Mouse (Mus musculus): ENCODE data around the gene Orc6. TPM values are rescaled to one million over a fixed set of nuclear protein-coding genes. Genes with fewer than 3 reads are reported as not detected.

Orc6 gene
- polyA plus RNA-seq, 1 experiment from 2014 or later = 158 TPM

DNA sequence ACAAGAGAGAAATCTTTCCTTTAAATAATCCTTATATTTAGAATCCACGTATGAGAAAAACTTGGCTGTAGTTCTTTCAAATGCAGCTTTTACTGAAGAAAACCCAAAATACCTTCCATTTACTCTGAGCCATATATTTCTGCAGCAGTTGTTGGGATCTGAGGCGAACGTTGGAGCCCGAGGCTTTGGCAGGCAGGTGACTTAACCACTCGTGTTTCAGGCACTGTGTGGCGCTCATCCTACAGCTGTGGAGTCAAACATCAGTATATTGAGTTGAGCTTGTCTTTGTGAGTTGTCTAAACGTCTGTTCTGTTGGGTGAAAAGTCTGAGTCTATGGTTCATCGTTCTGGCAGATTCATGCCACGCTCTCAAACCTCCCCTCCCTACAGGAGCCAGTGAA, 27.6 kb downstream of the Orc6 start:
- Histone ChIP-seq H3K27ac (replicated peaks) (no peak overlapping the region), H3K4me1 (no peaks in the 10 kb centered on the region; the same call in 1 of the 2 replicates), H3K27me3 (replicated peaks; ENCODE audit: low read depth, poor library complexity, severe bottlenecking) (no peaks in the 10 kb centered on the region), H3K9me3 (no peaks in the 10 kb centered on the region), H3K4me3 (no peak overlapping the region), H3K36me3 (replicated peaks) (no peaks in the 10 kb centered on the region)
- no peak for DNase-seq (ENCODE audit: low spot score)
- 76% methylated on average over 9 of the region's 9 CpGs for WGBS

DNA sequence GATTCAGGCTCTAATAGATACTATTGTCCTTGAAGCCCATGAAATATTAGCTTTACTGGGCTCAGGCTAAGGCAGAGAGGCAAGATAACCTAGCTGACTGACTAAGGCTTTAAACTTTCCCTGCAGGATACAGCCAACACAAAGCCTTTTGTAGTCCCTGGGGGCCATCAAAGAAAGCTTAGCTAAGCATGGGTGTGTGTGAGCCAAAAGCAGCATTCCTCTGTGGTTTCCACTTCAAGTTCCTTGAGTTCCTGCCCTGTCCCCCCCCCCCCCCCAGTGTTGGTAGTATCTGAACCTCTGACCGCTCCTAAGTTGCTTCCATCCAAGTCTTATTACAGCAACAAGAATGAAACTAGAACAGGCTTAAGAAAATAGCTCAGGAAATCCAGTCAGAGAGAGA, 30.1 kb downstream of the Orc6 start:
- H3K9me3 ChIP-seq = no peaks in the 10 kb centered on the region
- DNase-seq (ENCODE audit: low spot score) = no peak
- no peak overlapping the region for H3K4me3 ChIP-seq
- H3K36me3 ChIP-seq (replicated peaks) = no peaks in the 10 kb centered on the region
- no peaks in the 10 kb centered on the region for H3K27me3 ChIP-seq (replicated peaks; ENCODE audit: low read depth, poor library complexity, severe bottlenecking)
- no peaks in the 10 kb centered on the region for H3K4me1 ChIP-seq
- no peak overlapping the region for H3K27ac ChIP-seq (replicated peaks)
- WGBS = 74% methylated on average over 1 of the region's 1 CpGs

DNA sequence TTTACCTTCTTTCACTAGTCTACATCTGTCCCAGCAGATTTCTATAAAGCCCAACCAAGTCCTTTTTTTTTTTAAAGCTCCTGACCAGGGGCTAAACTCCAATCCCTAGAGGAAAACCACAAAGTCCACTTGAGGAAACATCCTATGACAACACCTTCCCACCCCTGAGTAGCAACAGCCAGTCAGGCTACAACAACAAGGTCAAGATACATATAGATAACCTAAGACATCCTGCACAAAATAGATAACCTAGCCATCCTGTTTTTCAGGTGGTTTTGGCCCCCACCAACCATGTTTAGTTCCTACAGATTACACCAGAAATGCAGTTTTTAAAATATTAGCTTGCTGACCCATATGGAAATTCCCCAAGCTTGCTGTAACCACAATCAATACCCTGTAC, 35.7 kb downstream of the Orc6 start:
- no peak for DNase-seq (ENCODE audit: low spot score)
- Histone ChIP-seq H3K27me3 (replicated peaks; ENCODE audit: low read depth, poor library complexity, severe bottlenecking) (no peaks in the 10 kb centered on the region), H3K36me3 (replicated peaks) (no peaks in the 10 kb centered on the region), H3K27ac (replicated peaks) (no peak overlapping the region), H3K4me3 (no peak overlapping the region), H3K9me3 (no peaks in the 10 kb centered on the region), H3K4me1 (peaks cover 8% of the 10 kb centered on the region)

DNA sequence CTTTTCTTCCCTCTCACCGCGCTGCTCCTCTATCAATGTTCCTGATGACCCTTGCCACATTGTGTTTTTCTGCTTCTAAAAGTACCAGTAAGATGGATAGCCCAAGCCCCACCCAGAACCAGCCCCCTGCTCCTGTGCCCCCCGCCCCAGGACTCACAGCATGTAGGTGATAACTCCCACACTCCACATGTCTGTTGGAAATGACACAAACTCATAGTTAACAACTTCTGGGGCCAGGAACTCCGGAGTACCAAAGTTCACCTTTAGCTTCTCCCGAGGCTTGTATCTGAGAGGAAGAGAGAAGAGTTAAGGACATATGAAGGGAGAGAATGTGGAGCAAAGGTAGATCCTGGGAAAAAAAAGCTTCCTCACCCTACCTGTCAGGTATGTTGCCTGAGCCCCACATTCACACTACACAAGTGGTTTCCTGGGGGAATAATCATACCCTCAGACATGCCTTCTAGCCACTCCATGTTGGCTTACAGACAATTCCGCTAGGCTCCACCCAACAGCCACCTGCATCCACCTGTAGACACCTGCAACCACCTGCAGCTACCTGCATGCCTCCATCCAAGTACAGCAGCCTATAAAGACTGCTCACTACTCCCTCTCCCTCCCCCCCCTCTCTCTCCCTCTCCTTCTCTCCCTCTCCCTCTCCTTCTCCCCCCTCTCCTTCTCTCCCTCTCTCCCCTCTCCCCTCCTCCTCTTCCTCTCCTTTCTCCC, 36.9 kb downstream of the Orc6 start:
- DNase-seq (ENCODE audit: low spot score) = no peak
- H3K4me3 ChIP-seq = no peak overlapping the region
- no peaks in the 10 kb centered on the region for H3K36me3 ChIP-seq (replicated peaks)
- WGBS = 76% methylated on average over 6 of the region's 6 CpGs
- H3K27me3 ChIP-seq (replicated peaks; ENCODE audit: low read depth, poor library complexity, severe bottlenecking) = no peaks in the 10 kb centered on the region
- H3K9me3 ChIP-seq = no peaks in the 10 kb centered on the region
- no peak overlapping the region for H3K27ac ChIP-seq (replicated peaks)
- peaks cover 11% of the 10 kb centered on the region for H3K4me1 ChIP-seq

DNA sequence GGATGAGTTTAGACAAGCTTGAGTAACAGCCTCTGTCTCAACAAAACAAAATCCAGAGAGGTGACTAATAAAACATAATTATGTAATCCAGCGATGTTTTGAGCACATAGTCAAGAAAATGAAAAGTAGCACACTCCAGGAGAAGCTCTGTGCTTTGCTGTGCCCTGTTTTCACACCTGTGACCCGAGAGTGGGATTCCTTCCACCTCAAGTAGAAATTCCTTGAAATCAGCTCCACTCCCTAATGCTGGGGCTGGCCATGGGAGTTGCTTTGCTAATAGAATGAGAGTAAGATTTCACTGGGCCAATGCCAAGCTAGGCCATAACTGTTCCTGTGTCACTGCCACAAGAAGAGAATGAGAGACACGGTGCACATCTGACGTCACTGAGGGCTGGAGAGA, 38.2 kb downstream of the Orc6 start:
- Histone ChIP-seq H3K9me3 (no peaks in the 10 kb centered on the region), H3K4me1 (peaks cover 11% of the 10 kb centered on the region), H3K36me3 (replicated peaks) (no peaks in the 10 kb centered on the region), H3K27ac (replicated peaks) (no peak overlapping the region), H3K4me3 (no peak overlapping the region), H3K27me3 (replicated peaks; ENCODE audit: low read depth, poor library complexity, severe bottlenecking) (no peaks in the 10 kb centered on the region)
- no peak for DNase-seq (ENCODE audit: low spot score)
- 87% methylated on average over 4 of the region's 4 CpGs for WGBS

DNA sequence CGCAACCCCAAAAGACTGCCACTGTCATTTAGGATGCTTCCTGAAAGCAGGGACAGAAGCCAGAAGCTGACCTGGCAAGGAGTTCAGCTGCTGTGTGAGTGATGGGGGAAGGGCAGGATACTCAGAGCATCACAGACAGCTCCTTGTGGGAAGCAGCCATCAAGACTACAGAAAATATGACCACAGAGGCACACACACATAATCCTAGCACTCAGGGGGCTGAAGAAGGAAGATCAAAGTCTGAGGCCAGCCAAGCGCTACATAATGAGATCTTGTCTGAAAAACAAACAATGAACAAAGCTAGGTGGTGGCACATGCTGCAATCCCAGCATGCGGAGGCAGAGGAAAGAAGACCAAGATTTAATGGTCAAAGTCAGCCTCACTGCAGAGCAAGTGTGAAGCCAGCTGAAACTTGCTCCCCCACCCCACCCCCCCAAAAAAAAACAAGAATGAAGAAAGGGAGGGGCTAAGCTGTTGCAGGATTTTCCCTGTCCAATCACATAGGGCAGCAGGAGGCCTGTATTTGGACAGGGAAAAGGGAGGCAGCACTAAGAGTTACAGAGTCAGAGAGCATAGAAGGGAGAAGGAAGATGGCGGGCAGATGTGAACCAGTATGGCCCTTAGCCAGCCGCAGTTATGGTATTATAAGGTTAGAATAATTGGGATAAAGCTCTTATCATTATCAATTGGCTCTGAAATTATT, 40.6 kb downstream of the Orc6 start:
- Histone ChIP-seq H3K27ac (replicated peaks) (peak overlapping the region; percentile 27; the same call in 1 of the 2 replicates), H3K27me3 (replicated peaks; ENCODE audit: low read depth, poor library complexity, severe bottlenecking) (no peaks in the 10 kb centered on the region), H3K4me3 (no peak overlapping the region), H3K36me3 (replicated peaks) (no peaks in the 10 kb centered on the region), H3K4me1 (peaks cover 11% of the 10 kb centered on the region), H3K9me3 (no peaks in the 10 kb centered on the region)
- 76% methylated on average over 5 of the region's 5 CpGs for WGBS
- peak; percentile 8 for DNase-seq (ENCODE audit: low spot score)

DNA sequence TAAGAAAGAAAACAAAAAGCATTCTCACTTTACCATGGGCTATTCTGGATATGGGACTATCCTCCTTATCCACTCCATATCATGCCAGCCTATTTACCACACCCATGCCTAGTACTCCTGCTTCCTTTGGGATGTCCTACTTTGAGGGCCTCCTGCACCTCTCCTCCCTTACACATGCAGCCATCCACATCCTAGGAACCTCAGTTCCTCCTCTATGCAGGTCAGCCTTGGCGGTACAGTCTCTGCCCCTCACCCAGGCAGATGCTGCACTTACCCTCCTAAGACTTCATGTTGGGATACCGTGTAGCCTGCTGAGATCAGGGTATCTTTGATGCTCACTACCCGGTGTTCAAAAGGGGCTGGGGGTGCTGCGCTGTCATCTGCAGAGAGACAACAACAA, 53.9 kb downstream of the Orc6 start:
- Histone ChIP-seq H3K9me3 (no peaks in the 10 kb centered on the region), H3K4me1 (no peaks in the 10 kb centered on the region), H3K4me3 (no peak overlapping the region), H3K27ac (replicated peaks) (no peak overlapping the region), H3K36me3 (replicated peaks) (no peaks in the 10 kb centered on the region), H3K27me3 (replicated peaks; ENCODE audit: low read depth, poor library complexity, severe bottlenecking) (no peaks in the 10 kb centered on the region)
- no peak for DNase-seq (ENCODE audit: low spot score)
- 75% methylated on average over 4 of the region's 4 CpGs for WGBS

Other genes starting within 250 kb of the Orc6 start
- gene Fbxw9, start 239.6 kb upstream of the Orc6 start, polyA plus RNA-seq (2016; fragmentation: Nextera tagmentation; extraction: Ambion mirVana) = 21.4 and 25.1 TPM in 2 replicates
- not detected in 2 replicates for gene Gm5741, start 231.7 kb upstream of the Orc6 start, polyA plus RNA-seq (2016; fragmentation: Nextera tagmentation; extraction: Ambion mirVana)
- 70.5 and 74.5 TPM in 2 replicates for gene Dhps, start 227.9 kb upstream of the Orc6 start, polyA plus RNA-seq (2016; fragmentation: Nextera tagmentation; extraction: Ambion mirVana)
- gene Wdr83os, start 218.9 kb upstream of the Orc6 start, polyA plus RNA-seq (2016; fragmentation: Nextera tagmentation; extraction: Ambion mirVana) = 126 and 127 TPM in 2 replicates
- gene Wdr83, start 218.3 kb upstream of the Orc6 start, polyA plus RNA-seq (2016; fragmentation: Nextera tagmentation; extraction: Ambion mirVana) = 64.3 and 65.8 TPM in 2 replicates
- 26.1 and 27.2 TPM in 2 replicates for gene Man2b1, start 216.4 kb upstream of the Orc6 start, polyA plus RNA-seq (2016; fragmentation: Nextera tagmentation; extraction: Ambion mirVana)
- 1.6 and 1.9 TPM in 2 replicates for gene Zfp791, start 176.5 kb upstream of the Orc6 start, polyA plus RNA-seq (2016; fragmentation: Nextera tagmentation; extraction: Ambion mirVana)
- not detected in 2 replicates for gene Cks1brt, start 147.7 kb upstream of the Orc6 start, polyA plus RNA-seq (2016; fragmentation: Nextera tagmentation; extraction: Ambion mirVana)
- not detected in 2 replicates for gene Olfr371, start 73.6 kb upstream of the Orc6 start, polyA plus RNA-seq (2016; fragmentation: Nextera tagmentation; extraction: Ambion mirVana)
- 140 and 147 TPM in 2 replicates for gene Vps35, start 170 bp downstream of the Orc6 start, polyA plus RNA-seq (2016; fragmentation: Nextera tagmentation; extraction: Ambion mirVana)
- 2.6 TPM in 2 replicates for gene Mylk3, start 86.7 kb downstream of the Orc6 start, polyA plus RNA-seq (2016; fragmentation: Nextera tagmentation; extraction: Ambion mirVana)
- gene 4921524J17Rik, start 133.2 kb downstream of the Orc6 start, polyA plus RNA-seq (2016; fragmentation: Nextera tagmentation; extraction: Ambion mirVana) = 43.3 and 44.4 TPM in 2 replicates
- 47.8 and 48.7 TPM in 2 replicates for gene Gpt2, start 192.9 kb downstream of the Orc6 start, polyA plus RNA-seq (2016; fragmentation: Nextera tagmentation; extraction: Ambion mirVana)

Data from embryonic facial prominence, embryonic 10.5 days (tissue).